Mouse (Mus musculus) bone marrow macrophage, adult 2 months (primary cell): Measurements from ENCODE around the gene Plekhg1. TPM values are rescaled to one million over a fixed set of nuclear protein-coding genes. Genes with fewer than 3 reads are reported as not detected.

Experiments used
- H3K27ac ChIP-seq: 2 replicates; pipeline ENCODE4 v1.5.1; 2012; ENCODE audit warnings: low read depth, low read length; ENCODE audit not compliant: insufficient read depth
- H3K4me1 ChIP-seq: 2 replicates; pipeline ENCODE4 v1.6.1; 2012; ENCODE audit warnings: low read length; ENCODE audit not compliant: control insufficient read depth, insufficient read depth
- H3K4me3 ChIP-seq: 2 replicates; pipeline ENCODE4 v1.5.1; 2012; ENCODE audit warnings: mild to moderate bottlenecking, low read length, moderate library complexity; ENCODE audit not compliant: insufficient read depth
- CTCF ChIP-seq: IDR thresholded peaks from 2 replicates; pipeline ENCODE4 v1.5.1; 2012; ENCODE audit warnings: low read depth, mild to moderate bottlenecking, low read length, moderate library complexity
- POLR2A ChIP-seq: IDR thresholded peaks from 2 replicates; pipeline ENCODE4 v1.6.1; 2012; ENCODE audit warnings: mild to moderate bottlenecking, low read depth, low read length, borderline replicate concordance
- polyA plus RNA-seq: library from polyadenylated mRNA; stranded (reverse); fragments of >200 nt; gene quantifications from 2 replicates; pipeline ENCODE4 v1.2.4, GENCODE M21; 2012; ENCODE audit not compliant: missing spikeins, insufficient read depth, insufficient read length

Plekhg1 gene
- polyA plus RNA-seq, 1 experiment = 5.5 TPM

DNA sequence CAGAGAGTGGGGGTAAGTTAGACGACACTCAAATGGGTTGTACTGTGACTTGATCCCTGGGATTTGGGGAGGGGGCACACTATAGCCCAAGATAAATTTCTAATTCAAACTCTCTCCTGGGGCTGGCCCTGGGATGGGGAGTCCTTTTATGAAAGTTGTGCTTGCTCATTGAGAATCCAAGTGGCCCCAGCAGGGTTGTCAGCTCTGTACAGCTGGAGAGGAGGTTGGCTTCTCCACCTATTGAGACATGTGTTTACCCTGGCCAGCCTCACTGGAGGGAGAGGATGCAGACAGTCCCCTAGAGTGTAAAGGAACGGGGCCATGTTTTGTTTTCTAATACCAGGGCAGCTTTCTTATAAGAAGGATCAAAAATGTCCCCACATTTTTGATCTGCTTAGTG, 106.9 kb downstream of the Plekhg1 start:
- Histone ChIP-seq H3K4me1 (peaks cover 3% of the 10 kb centered on the region; the same call in 1 of the 2 replicates), H3K4me3 (no peak overlapping the region), H3K27ac (no peak overlapping the region)
- TF ChIP-seq POLR2A (no peak), CTCF (no peak)

DNA sequence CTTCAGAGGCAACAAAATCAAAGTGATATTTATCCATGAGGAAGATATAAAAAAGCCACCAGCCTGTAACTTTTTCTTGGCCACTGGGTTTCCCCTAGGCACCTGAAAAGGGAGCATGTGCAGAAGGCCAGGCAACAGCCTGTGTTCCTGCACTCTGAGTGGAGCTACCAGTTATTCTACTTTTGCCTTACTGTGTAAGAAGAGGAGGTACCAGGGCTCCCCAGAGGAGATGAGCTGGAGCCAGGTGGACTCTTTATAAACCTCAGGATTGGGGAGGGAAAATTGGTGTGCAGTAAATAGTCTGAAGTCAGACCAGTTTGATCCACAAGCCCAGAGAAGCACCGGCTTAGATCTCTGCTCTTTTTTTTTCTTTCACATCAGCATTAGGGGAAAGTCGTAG, 111.3 kb downstream of the Plekhg1 start:
- H3K4me3 ChIP-seq = no peak overlapping the region
- H3K4me1 ChIP-seq = no peaks in the 10 kb centered on the region
- no peak overlapping the region for H3K27ac ChIP-seq
- TF ChIP-seq CTCF = no peak
- no peak for TF ChIP-seq POLR2A

DNA sequence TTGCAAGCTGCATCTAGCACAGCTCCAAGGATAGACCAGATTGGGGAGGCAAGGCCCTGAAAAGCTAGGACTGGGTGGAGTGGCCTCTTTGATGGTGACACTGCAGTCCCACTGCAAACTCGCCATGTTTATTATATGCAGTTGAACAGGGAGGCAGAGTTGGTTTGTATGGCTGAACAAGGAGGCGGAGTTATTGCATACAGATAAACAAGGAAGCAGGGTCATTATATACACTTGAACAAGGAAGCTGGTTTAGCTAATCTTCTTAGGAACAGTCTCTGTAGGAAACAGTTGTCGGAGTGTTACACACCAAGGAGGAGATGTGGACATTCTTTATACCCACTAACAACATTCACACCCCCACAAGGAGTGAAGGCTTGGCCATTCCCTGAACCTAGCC, 112.6 kb downstream of the Plekhg1 start:
- H3K4me1 ChIP-seq = no peaks in the 10 kb centered on the region
- TF ChIP-seq CTCF = no peak
- TF ChIP-seq POLR2A = no peak
- H3K27ac ChIP-seq = no peak overlapping the region
- H3K4me3 ChIP-seq = no peak overlapping the region

DNA sequence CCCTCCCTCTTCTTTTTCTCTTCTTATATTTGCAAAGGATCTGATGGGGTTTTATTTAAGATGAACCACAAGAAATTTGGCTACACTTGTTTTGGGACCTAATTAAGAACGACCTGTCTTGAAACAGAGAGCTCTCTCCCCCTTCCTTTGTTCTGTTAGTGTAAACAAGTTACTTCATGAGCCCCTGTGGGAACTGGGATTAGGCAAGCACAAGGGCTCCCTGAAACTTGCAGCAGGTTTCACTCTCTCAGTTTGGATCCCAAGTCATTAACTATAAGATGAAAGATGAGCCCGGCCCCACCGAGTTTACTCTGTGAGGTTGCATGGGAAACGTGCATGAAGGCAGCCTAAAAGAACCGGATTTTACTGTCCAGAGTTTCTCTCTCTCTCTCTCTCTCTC, 117.7 kb downstream of the Plekhg1 start:
- TF ChIP-seq POLR2A (no peak), CTCF (no peak)
- Histone ChIP-seq H3K4me1 (no peaks in the 10 kb centered on the region), H3K4me3 (no peak overlapping the region), H3K27ac (no peak overlapping the region)

DNA sequence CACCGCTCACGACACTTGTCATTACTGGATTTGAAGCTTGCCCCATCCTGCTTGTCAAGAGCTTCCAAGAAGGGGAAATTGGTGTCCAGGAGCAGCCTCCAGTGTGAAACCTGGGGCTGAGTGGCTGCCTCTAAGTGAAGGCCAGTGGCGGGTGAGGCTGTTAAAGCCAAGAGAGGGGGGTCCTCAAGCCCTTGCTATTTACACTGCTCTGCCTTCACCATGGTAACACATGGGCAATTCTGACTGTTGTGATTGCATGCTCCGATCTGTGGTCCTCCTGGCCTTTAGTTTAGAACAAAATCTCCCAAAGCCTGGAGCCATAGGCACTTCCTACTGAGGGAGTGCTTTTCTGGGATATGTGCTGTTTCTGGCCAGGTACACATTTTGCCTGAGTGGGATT, 118.3 kb downstream of the Plekhg1 start:
- H3K27ac ChIP-seq = no peak overlapping the region
- TF ChIP-seq POLR2A (no peak), CTCF (no peak)
- H3K4me3 ChIP-seq = no peak overlapping the region
- peaks cover 4% of the 10 kb centered on the region for H3K4me1 ChIP-seq

DNA sequence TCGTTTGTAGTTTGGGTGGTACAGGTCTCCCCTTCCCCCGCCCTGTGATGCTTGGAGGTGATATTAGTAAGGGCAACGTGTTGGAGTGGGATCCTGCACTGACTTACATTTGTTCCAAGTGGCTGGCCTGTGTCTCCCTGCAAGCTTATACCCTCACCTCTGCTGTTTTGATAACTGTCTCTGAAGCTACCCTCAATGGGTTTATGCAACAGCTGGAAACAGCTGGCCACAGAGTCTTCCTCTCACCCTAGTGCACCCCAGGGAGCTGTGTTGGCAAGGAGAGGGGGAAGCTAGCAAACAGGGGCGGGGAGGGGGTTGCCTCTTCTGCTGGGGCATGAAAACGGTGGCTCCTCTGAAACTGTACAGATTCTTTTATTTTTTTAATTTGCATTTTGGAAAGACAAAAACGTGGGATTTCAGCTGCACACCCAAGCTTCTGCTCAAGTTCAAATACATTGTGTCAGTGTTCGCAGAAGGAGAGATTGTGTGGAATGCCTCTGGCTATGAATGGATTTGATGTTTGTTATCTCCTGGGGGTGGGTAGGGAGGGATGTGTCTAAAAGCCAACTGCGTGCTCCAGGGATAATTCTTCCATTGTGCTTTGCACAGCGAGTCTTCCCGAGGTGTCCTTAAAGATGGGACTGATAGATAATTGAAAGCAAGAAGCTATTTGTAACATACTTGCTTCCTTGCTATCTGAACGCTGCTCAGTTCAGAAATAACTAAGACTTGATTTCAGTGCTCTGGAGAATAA, 119.0 kb downstream of the Plekhg1 start:
- H3K4me3 ChIP-seq = no peak overlapping the region
- H3K27ac ChIP-seq = no peak overlapping the region
- TF ChIP-seq CTCF (no peak), POLR2A (no peak)
- peaks cover 11% of the 10 kb centered on the region for H3K4me1 ChIP-seq

DNA sequence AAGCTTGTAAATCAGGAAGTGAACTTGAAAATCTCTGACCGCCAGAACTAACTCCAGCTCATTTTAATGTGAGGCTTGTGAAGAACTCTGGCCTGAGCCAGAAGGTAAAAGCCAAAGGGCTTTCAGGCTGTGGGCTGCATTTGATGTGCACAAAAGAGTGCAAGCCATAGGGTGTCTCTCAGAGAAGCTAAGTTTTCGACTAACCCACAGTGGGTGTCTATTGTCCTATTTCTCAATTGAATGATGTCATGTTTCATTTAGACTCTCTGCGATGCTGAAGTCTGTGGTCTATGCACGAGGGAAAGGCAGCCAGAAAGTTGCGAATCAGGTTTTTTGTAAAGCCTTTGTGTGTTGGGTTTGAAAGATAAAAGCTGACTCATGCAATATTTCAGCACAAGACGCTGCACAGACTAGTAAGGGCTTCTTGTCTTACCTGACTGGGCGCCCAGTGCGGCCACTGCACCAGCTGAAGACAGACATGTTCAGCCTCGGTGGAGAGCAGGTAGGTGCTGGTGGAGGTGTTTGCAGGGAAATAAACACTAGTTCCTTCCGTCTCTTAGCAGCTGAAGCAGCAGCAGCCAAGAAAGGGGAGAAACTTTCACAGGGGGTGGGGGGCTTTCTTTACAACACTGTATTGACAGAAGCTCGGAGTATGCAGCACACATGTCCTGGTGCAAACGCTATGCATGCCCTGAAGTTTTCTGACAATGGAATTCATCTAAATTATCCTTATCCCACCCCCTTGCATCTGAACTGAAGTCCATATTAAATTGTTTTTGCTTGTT, 123.4 kb downstream of the Plekhg1 start:
- TF ChIP-seq POLR2A (no peak), CTCF (no peak)
- H3K4me1 ChIP-seq = peaks cover 11% of the 10 kb centered on the region
- no peak overlapping the region for H3K27ac ChIP-seq
- H3K4me3 ChIP-seq = 0 out of 2 replicates have a peak overlapping the region, but pooled peaks have one; percentile 19

DNA sequence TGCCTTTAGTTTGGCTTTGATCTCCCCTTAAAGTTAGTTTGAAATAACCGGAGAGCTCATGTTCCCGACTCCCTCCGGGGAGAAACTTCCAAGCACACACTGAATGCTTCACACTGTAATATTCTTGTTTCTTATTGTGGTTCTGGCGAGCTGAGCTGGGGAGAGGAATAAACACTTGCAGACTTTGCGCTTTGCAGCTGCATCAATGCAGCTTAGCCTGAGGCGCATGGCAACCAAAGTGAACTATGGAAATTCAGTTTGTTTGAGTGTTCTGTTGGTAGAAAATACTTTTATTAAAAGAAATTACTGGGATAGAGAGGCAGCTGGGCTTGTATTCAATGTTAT, 124.0 kb downstream of the Plekhg1 start:
- H3K4me1 ChIP-seq = peaks cover 11% of the 10 kb centered on the region
- no peak overlapping the region for H3K4me3 ChIP-seq
- no peak overlapping the region for H3K27ac ChIP-seq
- no peak for TF ChIP-seq POLR2A
- TF ChIP-seq CTCF = no peak

DNA sequence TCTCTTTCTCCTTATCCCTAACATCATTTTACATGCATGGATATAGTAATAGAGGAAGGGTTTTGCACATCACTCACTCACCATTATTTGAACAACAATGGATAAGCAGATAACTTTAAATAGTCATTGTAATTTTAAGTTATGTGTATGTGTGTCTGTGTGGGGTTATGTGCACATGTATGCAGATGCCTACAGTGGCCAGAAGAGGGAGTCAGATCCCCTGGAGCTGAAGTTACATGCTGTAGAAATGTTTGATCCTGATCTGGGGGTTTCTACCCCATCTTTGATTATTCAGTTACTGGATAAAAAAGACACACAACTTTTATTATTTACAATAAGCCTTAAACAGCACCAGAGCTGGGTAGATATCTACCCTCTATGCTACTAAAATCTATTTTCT, 127.1 kb downstream of the Plekhg1 start:
- Histone ChIP-seq H3K4me1 (peaks cover 11% of the 10 kb centered on the region), H3K27ac (no peak overlapping the region), H3K4me3 (no peak overlapping the region)
- no peak for TF ChIP-seq POLR2A
- no peak for TF ChIP-seq CTCF

DNA sequence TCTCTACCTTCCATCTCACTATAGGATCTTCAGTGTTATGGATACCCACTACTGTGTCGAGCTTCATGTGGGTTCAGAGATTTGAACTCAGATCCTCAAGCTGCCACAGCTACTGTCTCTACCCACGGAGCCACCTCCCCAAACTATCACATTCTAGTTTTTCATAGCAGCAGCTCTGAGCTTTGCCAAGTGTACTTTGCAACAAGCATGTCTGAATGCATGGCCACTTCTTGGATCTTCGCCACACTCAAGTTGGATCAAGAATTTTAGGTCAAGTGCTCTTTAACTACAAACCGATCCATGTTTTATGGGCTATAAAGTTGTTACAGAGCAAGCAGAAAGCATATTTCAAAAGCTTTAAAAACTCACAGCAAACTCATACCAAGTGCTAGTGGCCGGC, 130.7 kb downstream of the Plekhg1 start:
- TF ChIP-seq CTCF (no peak), POLR2A (no peak)
- Histone ChIP-seq H3K4me3 (no peak overlapping the region), H3K4me1 (no peaks in the 10 kb centered on the region), H3K27ac (no peak overlapping the region)

DNA sequence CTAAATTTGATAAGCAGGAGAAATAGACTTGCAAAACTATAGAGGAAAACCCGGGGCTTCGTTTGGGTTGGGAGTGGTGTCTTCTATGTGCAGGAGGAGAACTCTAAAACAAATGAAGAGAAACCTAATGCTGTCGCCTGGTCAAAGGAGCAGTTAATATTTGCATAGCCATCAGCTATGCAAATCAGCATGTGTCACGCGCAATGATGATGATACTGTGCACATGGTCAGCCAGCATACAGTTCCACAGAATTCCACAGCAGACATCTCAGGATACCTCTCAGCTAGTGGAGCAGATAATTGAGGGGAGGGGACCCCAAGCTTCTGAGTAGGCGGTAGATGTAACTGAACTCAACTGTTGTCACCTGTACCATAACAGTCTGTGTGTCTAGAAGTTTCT, 133.3 kb downstream of the Plekhg1 start:
- no peak for TF ChIP-seq POLR2A
- TF ChIP-seq CTCF = no peak
- Histone ChIP-seq H3K4me1 (peaks cover 3% of the 10 kb centered on the region; the same call in 1 of the 2 replicates), H3K27ac (no peak overlapping the region), H3K4me3 (no peak overlapping the region)
